Mouse (Mus musculus) kidney, adult 2 months (tissue): Measurements from ENCODE around the gene Ggcx. TPM values are rescaled to one million over a fixed set of nuclear protein-coding genes. Genes with fewer than 3 reads are reported as not detected.
"Not testable (repeated sequence)": the region's sequence is repeated elsewhere in the genome, so short reads cannot be mapped to it uniquely, and the experiment has no call there.

Experiments
- DNase-seq: peaks from one replicate; pipeline ENCODE4 v3.0.0; 2021
- H3K27ac ChIP-seq: fragments of 200-500 bp; 2 replicates; pipeline ENCODE4 v1.5.1; 2012; ENCODE audit warnings: low read depth, low read length, control low read depth, inconsistent platforms; ENCODE audit not compliant: insufficient read depth
- H3K27me3 ChIP-seq: fragments of 200-500 bp; replicated peaks from 2 replicates; pipeline ENCODE4 v1.6.1; 2012; ENCODE audit warnings: mild to moderate bottlenecking, moderate library complexity, low read length, inconsistent platforms; ENCODE audit not compliant: control insufficient read depth, insufficient read depth
- H3K36me3 ChIP-seq: fragments of 200-500 bp; 2 replicates; pipeline ENCODE4 v1.6.1; 2012; ENCODE audit warnings: mild to moderate bottlenecking, moderate library complexity, low read length, inconsistent platforms; ENCODE audit not compliant: control insufficient read depth, insufficient read depth
- H3K4me1 ChIP-seq: fragments of 200-500 bp; 2 replicates; pipeline ENCODE4 v1.6.1; 2011; ENCODE audit warnings: low read length; ENCODE audit not compliant: control insufficient read depth, insufficient read depth
- H3K4me3 ChIP-seq: fragments of 200-500 bp; 2 replicates; pipeline ENCODE4 v1.5.1; 2011; ENCODE audit warnings: mild to moderate bottlenecking, low read depth, low read length, control low read depth; ENCODE audit not compliant: insufficient read depth
- CTCF ChIP-seq: fragments of 200-500 bp; conservative IDR thresholded peaks from 2 replicates; pipeline ENCODE4 v1.5.1; 2011; ENCODE audit warnings: low read depth, mild to moderate bottlenecking, control low read depth, low read length, moderate library complexity, mixed read lengths; ENCODE audit not compliant: insufficient read depth, insufficient read length
- POLR2A ChIP-seq: fragments of 200-500 bp; IDR thresholded peaks from one replicate; pipeline ENCODE4 v1.6.1; 2011; ENCODE audit warnings: low read depth, low read length, control low read depth
- WGBS: fragments of 180-500 bp; shearing (Covaris S2); methylation state at CpG from one replicate; pipeline ENCODE4 v1.1.7; 2018; 5-methylcytosine and 5-hydroxymethylcytosine counted together
- polyA plus RNA-seq: library from polyadenylated mRNA; depleted of rRNA; stranded (reverse); fragments of >200 nt; gene quantifications from 2 replicates; pipeline ENCODE4 v1.2.3, GENCODE M21; 2012

The Ggcx gene
- polyA plus RNA-seq, 1 experiment = 17.9 TPM

- 70% methylated on average over 4 of the region's 4 CpGs for WGBS
- no peak for TF ChIP-seq CTCF
- TF ChIP-seq POLR2A = no peak
- H3K27ac ChIP-seq = peak overlapping the region; percentile 92
- no peaks in the 10 kb centered on the region for H3K36me3 ChIP-seq
- peaks cover 29% of the 10 kb centered on the region for H3K4me1 ChIP-seq
- H3K4me3 ChIP-seq = no peak overlapping the region
- DNase-seq = no peak
- no peaks in the 10 kb centered on the region for H3K27me3 ChIP-seq
These were observed 52.1 kb downstream of the Ggcx start for GRCm38 (mm10) chr6:72466171-72466570.

GRCm38 (mm10) chr6:72473264-72474041, 59.3 kb downstream of the Ggcx start:
- TF ChIP-seq CTCF (no peak), POLR2A (no peak)
- H3K4me1 ChIP-seq = peaks cover 39% of the 10 kb centered on the region
- WGBS = 47% methylated on average over 14 of the region's 14 CpGs
- no peaks in the 10 kb centered on the region for H3K27me3 ChIP-seq
- peak overlapping the region; percentile 76 for H3K27ac ChIP-seq
- H3K36me3 ChIP-seq = no peaks in the 10 kb centered on the region
- DNase-seq = peak; percentile 87
- peak overlapping the region; percentile 2; the same call in 1 of the 2 replicates for H3K4me3 ChIP-seq

GRCm38 (mm10) chr6:72475221-72475985, 61.3 kb downstream of the Ggcx start:
- WGBS = 55% methylated on average over 4 of the region's 4 CpGs
- no peak for TF ChIP-seq CTCF
- no peak for TF ChIP-seq POLR2A
- DNase-seq = peak; percentile 76
- no peak overlapping the region for H3K4me3 ChIP-seq
- H3K36me3 ChIP-seq = no peaks in the 10 kb centered on the region
- H3K27me3 ChIP-seq = no peaks in the 10 kb centered on the region
- H3K27ac ChIP-seq = peak overlapping the region; percentile 95
- peaks cover 34% of the 10 kb centered on the region for H3K4me1 ChIP-seq

- peaks cover 32% of the 10 kb centered on the region for H3K4me1 ChIP-seq
- TF ChIP-seq CTCF = no peak
- WGBS = 67% methylated on average over 5 of the region's 5 CpGs
- H3K4me3 ChIP-seq = no peak overlapping the region
- H3K27me3 ChIP-seq = no peaks in the 10 kb centered on the region
- H3K36me3 ChIP-seq = no peaks in the 10 kb centered on the region
- peak overlapping the region; percentile 95 for H3K27ac ChIP-seq
- DNase-seq = peak; percentile 79
These were observed 62.7 kb downstream of the Ggcx start for GRCm38 (mm10) chr6:72476836-72477235.

- Histone ChIP-seq H3K4me1 (peaks cover 34% of the 10 kb centered on the region), H3K36me3 (no peaks in the 10 kb centered on the region), H3K27ac (peak overlapping the region; percentile 84), H3K27me3 (no peaks in the 10 kb centered on the region), H3K4me3 (no peak overlapping the region)
- 57% methylated on average over 3 of the region's 3 CpGs for WGBS
- peak; percentile 88 for DNase-seq
- TF ChIP-seq CTCF = no peak
- no peak for TF ChIP-seq POLR2A
These were observed 63.5 kb downstream of the Ggcx start for GRCm38 (mm10) chr6:72477621-72478020.

GRCm38 (mm10) chr6:72478691-72479090, 64.6 kb downstream of the Ggcx start:
- WGBS = 95% methylated on average over 3 of the region's 3 CpGs
- DNase-seq, H3K36me3 ChIP-seq, H3K27ac ChIP-seq, H3K27me3 ChIP-seq, H3K4me3 ChIP-seq: not testable (repeated sequence)
- H3K4me1 ChIP-seq = peaks cover 30% of the 10 kb centered on the region

- H3K4me3 ChIP-seq = no peak overlapping the region
- no peak overlapping the region for H3K27ac ChIP-seq
- TF ChIP-seq POLR2A = no peak
- TF ChIP-seq CTCF = no peak
- no peak for DNase-seq
- H3K4me1 ChIP-seq = peaks cover 28% of the 10 kb centered on the region
- no peaks in the 10 kb centered on the region for H3K27me3 ChIP-seq
- H3K36me3 ChIP-seq = no peaks in the 10 kb centered on the region
- 81% methylated on average over 12 of the region's 12 CpGs for WGBS
These were observed 65.7 kb downstream of the Ggcx start for GRCm38 (mm10) chr6:72479645-72480421.
